Mouse (Mus musculus): ENCODE measurements around the gene Parp3. TPM values are rescaled to one million over a fixed set of nuclear protein-coding genes. Genes with fewer than 3 reads are reported as not detected.

The Parp3 gene
- polyA plus RNA-seq, 1 experiment = 0.05 TPM

DNA sequence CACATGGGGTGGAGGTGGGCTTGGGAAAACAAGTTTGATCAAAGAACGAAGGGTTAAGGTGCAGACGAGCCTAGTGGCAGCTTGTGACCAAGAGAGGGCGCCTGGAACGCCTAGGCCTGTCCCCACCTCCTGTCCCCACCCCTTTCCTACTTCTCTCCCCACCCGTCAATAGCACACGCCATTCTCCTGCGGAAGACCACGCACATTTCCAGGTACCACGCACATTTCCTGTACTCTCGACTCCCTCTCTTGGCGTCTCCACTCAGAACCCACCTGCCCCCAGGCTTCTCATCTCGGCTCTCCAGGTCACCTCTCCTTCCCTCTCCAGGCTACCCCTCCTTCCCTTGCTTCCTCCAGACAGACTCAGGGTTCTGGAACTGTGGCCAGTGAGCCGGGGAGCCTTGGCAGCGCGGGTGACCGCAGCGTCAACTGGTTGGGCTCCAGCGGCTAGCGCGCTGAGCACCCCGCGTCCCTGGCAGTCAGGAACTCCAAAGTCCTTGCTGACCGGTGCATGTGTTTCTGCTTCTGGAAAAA lies 28.2 kb downstream of the Parp3 start:
- Histone ChIP-seq H3K4me1 (ENCODE audit: control insufficient read depth) (peaks cover 38% of the 10 kb centered on the region), H3K27me3 (ENCODE audit: control insufficient read depth) (peaks cover 32% of the 10 kb centered on the region), H3K4me3 (replicated peaks) (peak overlapping the region; percentile 52), H3K9me3 (ENCODE audit: control insufficient read depth, low read length) (no peaks in the 10 kb centered on the region), H3K36me3 (ENCODE audit: control insufficient read depth) (no peaks in the 10 kb centered on the region)
- TF ChIP-seq GATA1 (IDR thresholded peaks at IDR 0.05; ENCODE audit: low read length) = no peak
- no peak for TF ChIP-seq TAL1 (IDR thresholded peaks at IDR 0.05; ENCODE audit: low read length)

DNA sequence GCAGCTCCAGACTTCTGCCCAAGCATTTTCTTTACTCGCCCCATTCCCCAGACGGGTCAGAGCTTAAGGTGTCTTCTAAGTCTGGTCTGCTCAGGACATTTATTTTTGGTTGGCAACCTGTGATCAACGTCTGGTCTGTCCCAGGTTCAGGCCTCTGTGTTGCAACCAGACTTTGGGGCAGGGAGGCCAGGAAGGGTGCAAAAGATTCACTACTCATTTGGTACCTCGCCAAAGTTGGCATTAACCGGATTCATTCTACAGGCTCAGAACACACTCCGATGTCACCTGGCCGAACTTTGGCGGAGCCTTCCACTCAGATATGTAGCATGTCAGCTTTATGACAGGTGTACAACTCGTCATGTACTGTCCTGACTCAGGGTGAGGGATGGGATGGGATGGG lies 28.8 kb downstream of the Parp3 start:
- Histone ChIP-seq H3K36me3 (ENCODE audit: control insufficient read depth) (no peaks in the 10 kb centered on the region), H3K4me1 (ENCODE audit: control insufficient read depth) (peaks cover 32% of the 10 kb centered on the region), H3K4me3 (replicated peaks) (peak overlapping the region; percentile 63), H3K9me3 (ENCODE audit: control insufficient read depth, low read length) (no peaks in the 10 kb centered on the region), H3K27me3 (ENCODE audit: control insufficient read depth) (peaks cover 27% of the 10 kb centered on the region)
- no peak for TF ChIP-seq GATA1 (IDR thresholded peaks at IDR 0.05; ENCODE audit: low read length)
- no peak for TF ChIP-seq TAL1 (IDR thresholded peaks at IDR 0.05; ENCODE audit: low read length)

DNA sequence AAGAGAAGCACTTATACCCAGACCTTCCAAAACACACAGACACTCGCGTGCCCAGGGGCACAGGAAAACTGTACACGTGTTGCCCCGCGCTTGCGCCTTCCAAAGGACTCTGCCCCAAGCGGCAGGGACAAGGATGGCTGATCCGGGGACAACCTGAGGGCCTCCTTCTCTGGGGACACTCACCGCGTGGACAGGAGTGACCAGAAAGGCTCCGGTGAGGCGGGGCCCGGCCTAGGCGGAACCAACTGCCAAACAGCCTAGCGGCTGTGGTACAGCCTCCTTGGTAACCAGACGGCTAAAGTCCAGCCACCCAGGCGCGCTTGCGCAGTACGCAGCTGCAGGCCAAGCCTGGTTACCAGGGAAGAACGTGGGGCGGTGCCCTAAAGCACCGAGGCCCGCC lies 29.4 kb downstream of the Parp3 start, which contains the start of the genes Abhd14b and Abhd14a:
Gene Abhd14b, plus strand, starts transcription at position 112 of the 400 bp plus-strand sequence.
Gene Abhd14a, minus strand, starts transcription at position 331 of the 400 bp plus-strand sequence.
- no peaks in the 10 kb centered on the region for H3K36me3 ChIP-seq (ENCODE audit: control insufficient read depth)
- H3K9me3 ChIP-seq (ENCODE audit: control insufficient read depth, low read length) = no peaks in the 10 kb centered on the region
- H3K4me3 ChIP-seq (replicated peaks) = peak within 1 kb of the TSS; percentile 63
- H3K27me3 ChIP-seq (ENCODE audit: control insufficient read depth) = peaks cover 21% of the 10 kb centered on the region
- peaks cover 28% of the 10 kb centered on the region for H3K4me1 ChIP-seq (ENCODE audit: control insufficient read depth)
- no peak for TF ChIP-seq GATA1 (IDR thresholded peaks at IDR 0.05; ENCODE audit: low read length)

GRCm38 (mm10) chr9:106444836-106445235 lies 31.9 kb downstream of the Parp3 start:
- peaks cover 28% of the 10 kb centered on the region for H3K4me1 ChIP-seq (ENCODE audit: control insufficient read depth)
- H3K9me3 ChIP-seq (ENCODE audit: control insufficient read depth, low read length) = no peaks in the 10 kb centered on the region
- H3K4me3 ChIP-seq (replicated peaks) = no peak overlapping the region
- no peaks in the 10 kb centered on the region for H3K36me3 ChIP-seq (ENCODE audit: control insufficient read depth)
- H3K27me3 ChIP-seq (ENCODE audit: control insufficient read depth) = peaks cover 5% of the 10 kb centered on the region
- TF ChIP-seq GATA1 (IDR thresholded peaks at IDR 0.05; ENCODE audit: low read length) (no peak), TAL1 (IDR thresholded peaks at IDR 0.05; ENCODE audit: low read length) (no peak)

- TF ChIP-seq TAL1 (IDR thresholded peaks at IDR 0.05; ENCODE audit: low read length) = no peak
- TF ChIP-seq GATA1 (IDR thresholded peaks at IDR 0.05; ENCODE audit: low read length) = no peak
- no peak overlapping the region for H3K4me3 ChIP-seq (replicated peaks)
- no peaks in the 10 kb centered on the region for H3K9me3 ChIP-seq (ENCODE audit: control insufficient read depth, low read length)
- H3K36me3 ChIP-seq (ENCODE audit: control insufficient read depth) = no peaks in the 10 kb centered on the region
- no peaks in the 10 kb centered on the region for H3K27me3 ChIP-seq (ENCODE audit: control insufficient read depth)
- H3K4me1 ChIP-seq (ENCODE audit: control insufficient read depth) = peaks cover 30% of the 10 kb centered on the region
Measured at GRCm38 (mm10) chr9:106442680-106443079, 34.1 kb downstream of the Parp3 start.

DNA sequence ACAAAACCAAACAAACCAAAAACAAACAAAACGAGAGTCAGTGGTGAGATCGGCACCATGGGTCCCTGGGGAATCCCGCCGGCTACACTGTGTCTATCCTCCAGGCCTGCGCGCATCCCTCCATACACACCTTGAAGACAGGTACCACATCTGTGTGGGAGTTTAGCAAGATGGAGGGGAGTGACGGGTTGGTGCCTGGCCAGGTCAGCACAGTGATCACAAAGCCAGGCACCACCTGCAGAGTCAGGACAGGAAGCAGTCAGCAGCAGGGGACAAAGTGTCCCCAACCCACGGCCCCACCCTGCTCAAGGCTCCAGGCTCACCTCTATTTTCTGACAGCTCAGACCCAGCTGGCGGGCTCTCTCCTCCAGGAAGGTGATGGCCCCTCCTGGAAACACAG lies 40.2 kb downstream of the Parp3 start:
- H3K36me3 ChIP-seq (ENCODE audit: control insufficient read depth) = peaks cover 40% of the 10 kb centered on the region
- TF ChIP-seq TAL1 (IDR thresholded peaks at IDR 0.05; ENCODE audit: low read length) = no peak
- no peak for TF ChIP-seq GATA1 (IDR thresholded peaks at IDR 0.05; ENCODE audit: low read length)
- H3K4me3 ChIP-seq (replicated peaks) = no peak overlapping the region
- H3K9me3 ChIP-seq (ENCODE audit: control insufficient read depth, low read length) = no peaks in the 10 kb centered on the region
- peaks cover 36% of the 10 kb centered on the region for H3K4me1 ChIP-seq (ENCODE audit: control insufficient read depth)
- H3K27me3 ChIP-seq (ENCODE audit: control insufficient read depth) = no peaks in the 10 kb centered on the region

DNA sequence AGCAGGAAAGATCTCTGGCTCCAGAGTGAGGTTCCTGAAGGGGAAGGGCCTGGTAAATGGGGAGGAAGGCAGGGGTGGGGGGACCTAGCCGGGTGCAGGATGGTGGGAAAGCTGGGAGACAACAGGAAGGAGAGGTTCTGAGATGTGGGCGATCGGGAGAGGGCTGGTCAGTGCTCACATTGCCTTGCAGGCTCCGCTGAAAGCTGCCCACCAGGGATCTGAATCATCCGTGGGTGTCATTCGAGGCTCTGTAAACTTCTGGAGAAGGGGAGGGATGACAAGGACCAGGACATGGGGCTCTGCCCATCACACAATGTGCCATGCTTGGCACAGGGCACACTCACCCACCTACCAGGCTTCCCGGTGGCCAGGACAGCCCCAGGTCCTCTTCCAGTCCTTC lies 43.4 kb downstream of the Parp3 start:
- TF ChIP-seq GATA1 (IDR thresholded peaks at IDR 0.05; ENCODE audit: low read length) (no peak), TAL1 (IDR thresholded peaks at IDR 0.05; ENCODE audit: low read length) (no peak)
- Histone ChIP-seq H3K4me1 (ENCODE audit: control insufficient read depth) (peaks cover 44% of the 10 kb centered on the region), H3K36me3 (ENCODE audit: control insufficient read depth) (peaks cover 50% of the 10 kb centered on the region), H3K27me3 (ENCODE audit: control insufficient read depth) (no peaks in the 10 kb centered on the region), H3K4me3 (replicated peaks) (no peak overlapping the region), H3K9me3 (ENCODE audit: control insufficient read depth, low read length) (no peaks in the 10 kb centered on the region)

- H3K9me3 ChIP-seq (ENCODE audit: control insufficient read depth, low read length) = no peaks in the 10 kb centered on the region
- peaks cover 42% of the 10 kb centered on the region for H3K36me3 ChIP-seq (ENCODE audit: control insufficient read depth)
- H3K4me1 ChIP-seq (ENCODE audit: control insufficient read depth) = peaks cover 21% of the 10 kb centered on the region
- no peaks in the 10 kb centered on the region for H3K27me3 ChIP-seq (ENCODE audit: control insufficient read depth)
- peak overlapping the region; percentile 87 for H3K4me3 ChIP-seq (replicated peaks)
- no peak for TF ChIP-seq GATA1 (IDR thresholded peaks at IDR 0.05; ENCODE audit: low read length)
- no peak for TF ChIP-seq TAL1 (IDR thresholded peaks at IDR 0.05; ENCODE audit: low read length)
Measured at GRCm38 (mm10) chr9:106430015-106430264, 46.8 kb downstream of the Parp3 start.

GRCm38 (mm10) chr9:106429221-106430014 lies 47.3 kb downstream of the Parp3 start, which contains the start of gene Rpl29:
TSS of gene Rpl29 (plus strand) at chr9:106429454.
- peaks cover 21% of the 10 kb centered on the region for H3K4me1 ChIP-seq (ENCODE audit: control insufficient read depth)
- TF ChIP-seq GATA1 (IDR thresholded peaks at IDR 0.05; ENCODE audit: low read length) = no peak
- TF ChIP-seq TAL1 (IDR thresholded peaks at IDR 0.05; ENCODE audit: low read length) = no peak
- peak within 1 kb of the TSS; percentile 87 for H3K4me3 ChIP-seq (replicated peaks)
- H3K36me3 ChIP-seq (ENCODE audit: control insufficient read depth) = peaks cover 38% of the 10 kb centered on the region
- H3K9me3 ChIP-seq (ENCODE audit: control insufficient read depth, low read length) = no peaks in the 10 kb centered on the region
- H3K27me3 ChIP-seq (ENCODE audit: control insufficient read depth) = no peaks in the 10 kb centered on the region

Data from erythroblast, embryonic 14.5 days (primary cell).